Mouse (Mus musculus): ENCODE measurements around the gene Mlip.

DNA sequence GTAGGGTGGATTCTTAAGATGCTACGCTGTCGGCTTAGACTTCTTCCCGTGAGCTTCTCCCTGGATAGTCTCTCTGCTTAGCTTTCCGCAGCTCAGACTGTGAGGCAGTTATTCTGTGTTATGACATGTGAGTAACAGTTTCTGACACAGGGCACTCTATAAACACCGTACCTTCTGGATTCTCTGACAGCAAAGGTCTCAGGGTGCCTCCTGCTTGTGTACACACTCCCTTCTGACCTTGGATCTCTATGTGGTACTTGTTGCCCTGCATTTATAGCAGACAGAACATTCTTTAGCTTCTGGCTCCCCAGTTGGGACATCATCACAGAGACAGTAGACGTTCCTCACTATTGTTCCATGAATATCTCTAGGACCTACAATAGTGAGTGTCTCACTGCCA lies 94.5 kb downstream of the Mlip start:
- TF ChIP-seq EP300 (IDR thresholded peaks at IDR 0.05; ENCODE audit: insufficient read depth, low read depth, low read length) (no peak), CTCF (IDR thresholded peaks at IDR 0.05; ENCODE audit: low read depth, low read length) (no peak), POLR2A (IDR thresholded peaks at IDR 0.05; ENCODE audit: insufficient read depth, low read length) (no peak)
